7 mouse cellular contexts compared by ENCODE assay signal in genomic region chr7:75456152-75456888, GRCm38 (mm10). TPM values are rescaled to one million over a fixed set of nuclear protein-coding genes. Genes with fewer than 3 reads are reported as not detected.
A peak's percentile ranks its signal among the peaks of the same experiment; 100 is the strongest.
DNase-seq lines count a peak whose midpoint lies in the region; ATAC-seq and TF ChIP-seq lines count a peak whose summit lies in the region.

No protein-coding gene starts in this region.

- TF ChIP-seq POLR2A in spleen, adult 2 months (IDR thresholded peaks at IDR 0.05; ENCODE audit: low read depth, low read length), result no peak

- H3K4me3 ChIP-seq in spleen, adult 2 months (ENCODE audit: extremely low read depth, insufficient read depth, insufficient read length), result peak overlapping the region; percentile 84
- peak overlapping the region; percentile 63 for H3K4me3 ChIP-seq in embryonic facial prominence, embryonic 11.5 days (ENCODE audit: low read depth, low read length)
- H3K4me3 ChIP-seq in limb, embryonic 10.5 days, result peak overlapping the region; percentile 90
- H3K4me3 ChIP-seq in neural tube, embryonic 11.5 days (ENCODE audit: low read depth, low read length), result peak overlapping the region; percentile 85

- no peak for DNase-seq in spleen, adult 2 months (ENCODE audit: low read depth in 1 of 2, low spot score in 2 of 2)
- DNase-seq in spleen, adult 12 weeks (ENCODE audit: low spot score), result no peak
- DNase-seq in embryonic facial prominence, embryonic 11.5 days (ENCODE audit: low spot score), result peak; percentile 28
- DNase-seq in limb, embryonic 10.5 days (ENCODE audit: low spot score), result peak; percentile 32
- DNase-seq in neural tube, embryonic 11.5 days (ENCODE audit: low spot score), result no peak
- no peak for DNase-seq in ovary, adult 18-20 months (ENCODE audit: low spot score)
- no peak for DNase-seq in kidney, adult 8-10 months

- WGBS in spleen, adult 2 months, result 7% methylated on average over 25 of the region's 25 CpGs
- 1% methylated on average over 25 of the region's 25 CpGs for WGBS in embryonic facial prominence, embryonic 11.5 days
- 5% methylated on average over 25 of the region's 25 CpGs for WGBS in limb, embryonic 10.5 days
- WGBS in neural tube, embryonic 11.5 days, result 2% methylated on average over 25 of the region's 25 CpGs

- no peaks in the 10 kb centered on the region for H3K36me3 ChIP-seq in spleen, adult 2 months (ENCODE audit: control insufficient read depth, insufficient read depth, low read length)
- H3K36me3 ChIP-seq in embryonic facial prominence, embryonic 11.5 days (replicated peaks; ENCODE audit: control insufficient read depth, insufficient read depth, low read depth, low read length), result no peaks in the 10 kb centered on the region
- H3K36me3 ChIP-seq in limb, embryonic 10.5 days, result no peaks in the 10 kb centered on the region
- no peaks in the 10 kb centered on the region for H3K36me3 ChIP-seq in neural tube, embryonic 11.5 days (ENCODE audit: control insufficient read depth, insufficient read depth, low read length)

- H3K27ac ChIP-seq in spleen, adult 2 months (ENCODE audit: insufficient read depth, low read length), result peak overlapping the region; percentile 94
- H3K27ac ChIP-seq in embryonic facial prominence, embryonic 11.5 days (replicated peaks; ENCODE audit: low read depth, low read length), result peak overlapping the region; percentile 95
- peak overlapping the region; percentile 99 for H3K27ac ChIP-seq in limb, embryonic 10.5 days
- H3K27ac ChIP-seq in neural tube, embryonic 11.5 days (ENCODE audit: low read depth, low read length), result peak overlapping the region; percentile 96

- peaks cover 9% of the 10 kb centered on the region; the same call in 1 of the 2 replicates for H3K4me1 ChIP-seq in spleen, adult 2 months (ENCODE audit: control insufficient read depth, insufficient read depth, insufficient read length)
- H3K4me1 ChIP-seq in embryonic facial prominence, embryonic 11.5 days (ENCODE audit: control insufficient read depth, insufficient read depth, low read length), result no peaks in the 10 kb centered on the region
- H3K4me1 ChIP-seq in limb, embryonic 10.5 days, result peaks cover 13% of the 10 kb centered on the region
- peaks cover 4% of the 10 kb centered on the region; the same call in 1 of the 2 replicates for H3K4me1 ChIP-seq in neural tube, embryonic 11.5 days (ENCODE audit: control insufficient read depth, insufficient read depth, low read length)

- H3K27me3 ChIP-seq in spleen, adult 2 months (ENCODE audit: control insufficient read depth, insufficient read depth, low read length), result no peaks in the 10 kb centered on the region
- H3K27me3 ChIP-seq in embryonic facial prominence, embryonic 11.5 days (ENCODE audit: control insufficient read depth, insufficient read depth, low read length), result no peaks in the 10 kb centered on the region
- H3K27me3 ChIP-seq in limb, embryonic 10.5 days (ENCODE audit: low read depth, poor library complexity, severe bottlenecking), result no peaks in the 10 kb centered on the region
- no peaks in the 10 kb centered on the region for H3K27me3 ChIP-seq in neural tube, embryonic 11.5 days (ENCODE audit: control insufficient read depth, insufficient read depth, low read length)

- H3K9me3 ChIP-seq in embryonic facial prominence, embryonic 11.5 days (replicated peaks; ENCODE audit: control insufficient read depth, low read length), result no peaks in the 10 kb centered on the region
- H3K9me3 ChIP-seq in limb, embryonic 10.5 days (replicated peaks), result no peaks in the 10 kb centered on the region
- H3K9me3 ChIP-seq in neural tube, embryonic 11.5 days (ENCODE audit: control insufficient read depth, low read length), result no peaks in the 10 kb centered on the region

- peak overlapping the region; percentile 73 for H3K9ac ChIP-seq in embryonic facial prominence, embryonic 11.5 days (replicated peaks; ENCODE audit: low read length)
- peak overlapping the region; percentile 91 for H3K9ac ChIP-seq in neural tube, embryonic 11.5 days (ENCODE audit: low read length)

- no peak for ATAC-seq in embryonic facial prominence, embryonic 11.5 days (replicated peaks; ENCODE audit: insufficient number of reproducible peaks, low FRiP score, low TSS enrichment, low read depth)
- no peak for ATAC-seq in neural tube, embryonic 11.5 days (ENCODE audit: insufficient read depth, low FRiP score, low TSS enrichment)

- H3K4me2 ChIP-seq in embryonic facial prominence, embryonic 11.5 days (ENCODE audit: low read depth, low read length), result peak overlapping the region; percentile 35
- peak overlapping the region; percentile 43 for H3K4me2 ChIP-seq in neural tube, embryonic 11.5 days (ENCODE audit: low read depth)

- TF ChIP-seq CTCF in spleen, adult 2 months (IDR thresholded peaks at IDR 0.05; ENCODE audit: extremely low read depth, insufficient read depth, insufficient read length, insufficient replicate concordance), result no peak

RNA-seq across cellular contexts. Expression of gene Akap13, which starts 1.0 kb away (rescaled TPM):
- 34.2 and 38.4 TPM in 2 replicates for polyA plus RNA-seq in spleen, adult 2 months (2012; rRNA removed)
- polyA plus RNA-seq in embryonic facial prominence, embryonic 11.5 days (2014; fragmentation: Nextera tagmentation; extraction: Ambion mirVana), result 34.7 and 37.9 TPM in 2 replicates
- 24.3 and 31.2 TPM in 2 replicates for polyA plus RNA-seq in limb, embryonic 10.5 days (2016; fragmentation: Nextera tagmentation; extraction: Ambion mirVana)
- 26.8 and 29.5 TPM in 2 replicates for polyA plus RNA-seq in neural tube, embryonic 11.5 days (2014; fragmentation: Nextera tagmentation; extraction: Ambion mirVana)

Comparison
In these comparisons a context has a peak if more than half of its experiments do, and no peak if none do; other contexts are left out.
1. DNase-seq: peak in embryonic facial prominence, embryonic 11.5 days (single experiment) and limb, embryonic 10.5 days (single experiment); none in spleen, adult 2 months (0 of 2), spleen, adult 12 weeks (single experiment), neural tube, embryonic 11.5 days (single experiment), ovary, adult 18-20 months (single experiment) and kidney, adult 8-10 months (0 of 2).
2. Peak in every context shown above with its lines, with median percentiles within 50 percentile points of each other: H3K27ac ChIP-seq and H3K4me3 ChIP-seq.